Mouse (Mus musculus) ES-E14 (cell line): ENCODE data around the gene Ryk.

ENCODE experiments used
- MAFK ChIP-seq: IDR thresholded peaks from 2 replicates; pipeline ENCODE4 v1.6.1; 2014; ENCODE audit warnings: mild to moderate bottlenecking, low read depth, low read length, inconsistent platforms; ENCODE audit not compliant: insufficient read depth
- ZC3H11A ChIP-seq: IDR thresholded peaks from 2 replicates; pipeline ENCODE4 v1.6.1; 2012; ENCODE audit warnings: low read depth, mild to moderate bottlenecking, inconsistent platforms, low read length, borderline replicate concordance
- ZNF384 ChIP-seq: IDR thresholded peaks from 2 replicates; pipeline ENCODE4 v1.6.1; 2012; ENCODE audit warnings: low read depth, low read length, inconsistent platforms

DNA sequence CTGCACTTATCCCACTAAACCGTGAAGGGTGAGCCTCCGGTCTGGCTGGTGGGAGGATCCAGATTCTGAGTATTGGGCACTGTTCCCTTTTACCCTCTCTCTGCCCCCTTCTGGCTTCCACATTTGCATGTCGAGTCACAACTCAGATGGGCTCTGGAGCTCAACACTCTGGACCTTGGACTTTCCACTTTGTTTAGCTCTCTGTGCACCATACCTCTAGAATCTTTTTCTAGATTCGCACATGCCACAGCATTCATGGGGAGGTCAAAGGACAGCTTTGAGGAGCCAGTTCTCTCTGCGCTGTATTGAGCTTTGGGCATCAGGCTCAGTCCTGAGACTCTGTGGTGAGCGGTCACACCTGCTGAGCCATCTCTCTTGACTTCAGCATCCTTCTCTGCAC lies 11.1 kb downstream of the Ryk start:
- TF ChIP-seq MAFK (no peak), ZC3H11A (no peak), ZNF384 (no peak)
